Mouse (Mus musculus) adrenal gland (tissue): ENCODE results near the gene Lrrc75b.
"Not testable (repeated sequence)": the region's sequence is repeated elsewhere in the genome, so short reads cannot be mapped to it uniquely, and the experiment has no call there.

ENCODE experiments used
- intact Hi-C: fragments of 180-260 bp; cut with DNase I; formaldehyde crosslinking; loops from one replicate; pipeline ENCODE4 v1.15.1; 2025

The Lrrc75b gene

GRCm38 (mm10) chr10:75568441-75568840 lies 8.3 kb upstream of the Lrrc75b start:
- intact Hi-C loops = no loop called here

GRCm38 (mm10) chr10:75568029-75568428 lies 7.9 kb upstream of the Lrrc75b start:
- intact Hi-C loops = no loop called here

GRCm38 (mm10) chr10:75566765-75567164 lies 6.6 kb upstream of the Lrrc75b start:
- intact Hi-C loops = not testable (repeated sequence)

- intact Hi-C loops = no loop called here
Observed at GRCm38 (mm10) chr10:75566321-75566720, 6.2 kb upstream of the Lrrc75b start.

- intact Hi-C loops = no loop called here
Observed at GRCm38 (mm10) chr10:75565906-75566305, 5.8 kb upstream of the Lrrc75b start.

GRCm38 (mm10) chr10:75565436-75565835 lies 5.3 kb upstream of the Lrrc75b start:
- intact Hi-C loops = no loop called here

- intact Hi-C loops = no loop called here
Observed at GRCm38 (mm10) chr10:75564687-75565265, 4.6 kb upstream of the Lrrc75b start.

GRCm38 (mm10) chr10:75562596-75562995 lies 2.5 kb upstream of the Lrrc75b start:
- intact Hi-C loops = no loop called here

GRCm38 (mm10) chr10:75561071-75561654 lies 1.0 kb upstream of the Lrrc75b start, which contains the start of gene Ggt1:
TSS of gene Ggt1 (plus strand) at chr10:75561604.
- intact Hi-C loops = no loop called here

- intact Hi-C loops = no loop called here
Observed at GRCm38 (mm10) chr10:75560549-75560899, 394 bp upstream of the Lrrc75b start.

- intact Hi-C loops = no loop called here
Observed at GRCm38 (mm10) chr10:75559041-75559675, 972 bp downstream of the Lrrc75b start.

GRCm38 (mm10) chr10:75558515-75558914 lies 1.6 kb downstream of the Lrrc75b start:
- intact Hi-C loops = no loop called here

GRCm38 (mm10) chr10:75556026-75556425 lies 4.1 kb downstream of the Lrrc75b start:
- intact Hi-C loops = no loop called here

GRCm38 (mm10) chr10:75555557-75555956 lies 4.6 kb downstream of the Lrrc75b start:
- intact Hi-C loops = no loop called here

- intact Hi-C loops = no loop called here
Observed at GRCm38 (mm10) chr10:75554090-75554489, 6.0 kb downstream of the Lrrc75b start.

- intact Hi-C loops = no loop called here
Observed at GRCm38 (mm10) chr10:75552701-75553450, 7.3 kb downstream of the Lrrc75b start.

- intact Hi-C loops = no loop called here
Observed at GRCm38 (mm10) chr10:75552106-75552505, 8.0 kb downstream of the Lrrc75b start.

- intact Hi-C loops = no loop called here
Observed at GRCm38 (mm10) chr10:75551175-75551574, 9.0 kb downstream of the Lrrc75b start.

- intact Hi-C loops = no loop called here
Observed at GRCm38 (mm10) chr10:75549886-75550285, 10.2 kb downstream of the Lrrc75b start.

GRCm38 (mm10) chr10:75548486-75548885 lies 11.6 kb downstream of the Lrrc75b start:
- intact Hi-C loops = no loop called here

GRCm38 (mm10) chr10:75547901-75548300 lies 12.2 kb downstream of the Lrrc75b start:
- intact Hi-C loops = no loop called here

- intact Hi-C loops = no loop called here
Observed at GRCm38 (mm10) chr10:75536123-75536522, 24.0 kb downstream of the Lrrc75b start.
